Mouse (Mus musculus) myocyte (in vitro differentiated cells): Measurements from ENCODE around the gene Cd200r4.

Source experiments
- POLR2A ChIP-seq: IDR thresholded peaks from one replicate; pipeline ENCODE4 v1.6.1; 2011; ENCODE audit warnings: low read depth, mild to moderate bottlenecking, control low read depth, moderate library complexity; ENCODE audit not compliant: insufficient read length
- POLR2AphosphoS2 ChIP-seq: IDR thresholded peaks from one replicate; pipeline ENCODE4 v1.6.1; 2011; ENCODE audit warnings: low read depth, control low read depth; ENCODE audit not compliant: insufficient read length
- REST ChIP-seq: IDR thresholded peaks from one replicate; pipeline ENCODE4 v1.6.1; 2011; ENCODE audit warnings: mild to moderate bottlenecking, control low read depth, moderate library complexity; ENCODE audit not compliant: insufficient read depth, insufficient read length
- TCF12 ChIP-seq: IDR thresholded peaks from one replicate; pipeline ENCODE4 v1.6.1; 2011; ENCODE audit warnings: mild to moderate bottlenecking, control low read depth; ENCODE audit not compliant: poor library complexity, insufficient read depth, severe bottlenecking

DNA sequence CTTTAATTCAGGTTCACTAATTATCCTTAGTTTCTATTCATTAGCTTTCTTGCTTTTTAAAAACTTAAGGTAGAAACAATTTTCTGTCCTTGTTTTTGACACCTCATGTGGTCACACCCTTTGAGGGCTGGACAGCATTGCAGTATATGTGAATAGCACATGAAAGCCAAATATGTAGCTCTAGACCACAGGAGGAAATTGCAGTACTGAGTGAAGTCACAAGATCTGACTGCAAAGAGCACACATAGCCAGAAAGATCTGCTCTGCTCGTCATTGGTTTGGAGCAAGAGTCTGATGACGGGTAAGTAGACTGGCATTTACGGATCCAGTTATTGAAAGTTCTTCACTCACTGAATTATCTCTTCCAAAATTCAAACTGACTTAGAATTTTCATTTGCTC is at the start of gene Cd200r4:
- TF ChIP-seq POLR2AphosphoS2 (no peak), POLR2A (no peak), REST (no peak), TCF12 (no peak)
